Mouse (Mus musculus) hindlimb bud, embryonic 11.5 days (tissue): ENCODE results near the gene Phyhd1.

Experiments
- DNase-seq: peaks from one replicate; pipeline ENCODE4 v3.0.0-alpha.2; 2012; ENCODE audit warnings: low read depth, low spot score; ENCODE audit errors: extremely low spot score

Gene Phyhd1

GRCm38 (mm10) chr2:30255631-30256395, 10.2 kb upstream of the Phyhd1 start:
- DNase-seq: no peak

GRCm38 (mm10) chr2:30256616-30257350, 9.2 kb upstream of the Phyhd1 start:
- DNase-seq: no peak

- DNase-seq: no peak
These were observed 8.1 kb upstream of the Phyhd1 start for GRCm38 (mm10) chr2:30257699-30258460.

- no peak for DNase-seq
These were observed 7.4 kb upstream of the Phyhd1 start for GRCm38 (mm10) chr2:30258600-30258999.

GRCm38 (mm10) chr2:30259131-30260064, 6.6 kb upstream of the Phyhd1 start:
- no peak for DNase-seq

- DNase-seq: no peak
These were observed 4.8 kb upstream of the Phyhd1 start for GRCm38 (mm10) chr2:30261064-30261736.

- no peak for DNase-seq
These were observed 3.8 kb upstream of the Phyhd1 start for GRCm38 (mm10) chr2:30261921-30262839.

- no peak for DNase-seq
These were observed 3.1 kb upstream of the Phyhd1 start for GRCm38 (mm10) chr2:30262840-30263441.

GRCm38 (mm10) chr2:30263811-30264210, 2.2 kb upstream of the Phyhd1 start:
- DNase-seq: no peak

- DNase-seq: no peak
These were observed 1.1 kb upstream of the Phyhd1 start for GRCm38 (mm10) chr2:30264671-30265519.

GRCm38 (mm10) chr2:30266392-30266941, 464 bp downstream of the Phyhd1 start:
- no peak for DNase-seq

- DNase-seq: no peak
These were observed 1.5 kb downstream of the Phyhd1 start for GRCm38 (mm10) chr2:30267466-30267865.

- no peak for DNase-seq
These were observed 2.4 kb downstream of the Phyhd1 start for GRCm38 (mm10) chr2:30268371-30268770.

- DNase-seq: no peak
These were observed 3.4 kb downstream of the Phyhd1 start for GRCm38 (mm10) chr2:30269241-30269990.

GRCm38 (mm10) chr2:30270134-30270533, 4.1 kb downstream of the Phyhd1 start:
- DNase-seq: no peak

GRCm38 (mm10) chr2:30280743-30281142, 14.7 kb downstream of the Phyhd1 start, which contains the start of gene Gm28038:
TSS of gene Gm28038 (plus strand) at chr2:30281043.
- DNase-seq: no peak
